Mouse (Mus musculus): ENCODE results near the gene Rnasel.

GRCm38 (mm10) chr1:153733181-153733580 is 16.0 kb upstream of the Rnasel start:
- TF ChIP-seq CTCF (IDR thresholded peaks at IDR 0.05; ENCODE audit: control insufficient read depth, insufficient read depth, insufficient replicate concordance, low read depth, low read length) = no peak
- TF ChIP-seq POLR2A (IDR thresholded peaks at IDR 0.05; ENCODE audit: control insufficient read depth, low read depth, low read length) = no peak

Data from testis, adult 2 months (tissue).